Mouse (Mus musculus) liver, embryonic 14.5 days (tissue): ENCODE measurements around the gene Psd.

ENCODE experiments used
- CTCF ChIP-seq: IDR thresholded peaks from 2 replicates; pipeline ENCODE4 v1.5.1; 2016; ENCODE audit warnings: antibody characterized with exemption, low read depth, control low read depth
- EP300 ChIP-seq: IDR thresholded peaks from 2 replicates; pipeline ENCODE4 v1.6.1; 2016; ENCODE audit warnings: antibody characterized with exemption, low read depth

- TF ChIP-seq CTCF: no peak
- TF ChIP-seq EP300: no peak
Observed at GRCm38 (mm10) chr19:46287566-46287965, 39.4 kb downstream of the Psd start.
